Mouse (Mus musculus) heart, postnatal 10 days (tissue): Measurements from ENCODE around the gene Xpo4. TPM values are rescaled to one million over a fixed set of nuclear protein-coding genes. Genes with fewer than 3 reads are reported as not detected.
"Not testable (repeated sequence)": the region's sequence is repeated elsewhere in the genome, so short reads cannot be mapped to it uniquely, and the experiment has no call there.

Experiments
- DNase-seq, 2 experiments: peaks; one replicate each; pipeline ENCODE4 v3.0.0; 2021
- intact Hi-C: fragments of 180-260 bp; cut with DNase I; formaldehyde crosslinking; loops from one replicate; pipeline ENCODE4 v1.15.1; 2025
- total RNA-seq, 2 experiments: library from RNA; stranded (reverse); gene quantifications; 2 replicates each; pipeline ENCODE4 v1.2.3; 2021

Xpo4 gene
- total RNA-seq, result 10 to 100 TPM; 16.6 to 19.1 TPM

- intact Hi-C loops, result no loop called here
- DNase-seq, result peak; percentile 87 to 90
These were observed at the start of gene Xpo4 for GRCm38 (mm10) chr14:57664822-57665627. Gene Xpo4, minus strand, starts transcription at chr14:57665430.

DNA sequence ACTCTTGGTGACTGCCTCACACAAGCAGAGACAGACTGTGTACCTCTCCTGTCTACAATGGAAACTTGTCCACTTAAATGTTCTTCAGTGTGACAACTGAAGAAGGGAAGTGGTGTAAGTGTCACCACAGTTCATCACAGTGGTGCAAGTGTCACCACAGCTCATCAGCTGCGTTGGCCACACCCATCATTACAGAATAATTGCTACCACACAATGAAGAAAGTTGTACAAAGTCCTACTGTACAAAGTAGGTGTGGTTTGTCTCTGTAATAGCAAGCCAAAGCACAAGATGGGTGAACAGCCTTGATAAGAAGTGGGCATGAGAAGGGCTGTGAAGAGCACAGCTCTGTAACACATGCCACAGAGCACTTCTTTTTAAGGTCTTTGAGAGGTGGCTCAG lies 47.7 kb upstream of the Xpo4 start:
- intact Hi-C loops, result no loop called here
- DNase-seq, result no peak

GRCm38 (mm10) chr14:57711059-57711458 lies 45.8 kb upstream of the Xpo4 start:
- intact Hi-C loops, result no loop called here
- DNase-seq, result no peak

DNA sequence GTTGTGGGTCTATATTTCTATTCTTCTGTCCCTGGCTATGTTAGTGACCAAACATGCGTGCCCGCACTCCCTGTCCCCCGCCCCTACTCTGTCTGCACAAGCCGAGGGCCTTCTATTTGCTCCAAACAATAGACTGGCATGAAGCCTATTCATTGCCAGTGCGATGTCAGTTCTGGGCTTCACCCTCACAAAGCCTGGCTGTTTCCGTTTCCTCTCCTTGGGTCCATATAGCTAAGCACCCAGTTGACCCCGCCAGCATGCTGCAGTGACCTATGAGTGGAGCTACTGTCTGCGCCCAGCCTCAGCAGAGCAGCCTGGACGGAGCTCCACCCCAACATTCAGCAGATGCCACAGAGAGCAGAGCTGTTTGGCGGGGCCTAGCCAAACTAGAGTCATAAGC lies 43.9 kb upstream of the Xpo4 start:
- intact Hi-C loops, result loop anchor here (2.0 kb wide), 1 partner anchor 16 kb away; no protein-coding TSS in a partner anchor
- peak; percentile 61 to 68 for DNase-seq

DNA sequence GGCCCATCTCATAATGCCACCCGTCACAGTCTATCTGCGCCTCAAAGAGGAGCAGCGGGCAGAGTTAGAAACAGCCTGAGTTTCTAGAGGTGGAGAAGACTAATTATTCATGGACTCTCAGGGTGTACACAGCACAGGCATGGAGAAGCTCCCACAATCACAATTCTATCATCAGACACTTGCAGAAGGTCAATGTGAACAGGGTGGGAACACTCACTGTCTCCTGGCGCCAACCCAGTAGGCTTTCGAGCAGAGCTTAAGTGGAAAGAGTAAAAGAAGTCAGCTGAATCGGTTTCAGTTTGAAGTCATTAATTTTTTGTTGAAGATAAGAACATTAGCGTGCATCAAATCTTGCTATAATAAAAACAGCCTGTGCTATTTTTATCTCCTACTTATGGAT lies 43.4 kb upstream of the Xpo4 start:
- intact Hi-C loops, result loop anchor here (2.0 kb wide), 1 partner anchor 16 kb away; no protein-coding TSS in a partner anchor
- DNase-seq, result peak; percentile 56 to 62

DNA sequence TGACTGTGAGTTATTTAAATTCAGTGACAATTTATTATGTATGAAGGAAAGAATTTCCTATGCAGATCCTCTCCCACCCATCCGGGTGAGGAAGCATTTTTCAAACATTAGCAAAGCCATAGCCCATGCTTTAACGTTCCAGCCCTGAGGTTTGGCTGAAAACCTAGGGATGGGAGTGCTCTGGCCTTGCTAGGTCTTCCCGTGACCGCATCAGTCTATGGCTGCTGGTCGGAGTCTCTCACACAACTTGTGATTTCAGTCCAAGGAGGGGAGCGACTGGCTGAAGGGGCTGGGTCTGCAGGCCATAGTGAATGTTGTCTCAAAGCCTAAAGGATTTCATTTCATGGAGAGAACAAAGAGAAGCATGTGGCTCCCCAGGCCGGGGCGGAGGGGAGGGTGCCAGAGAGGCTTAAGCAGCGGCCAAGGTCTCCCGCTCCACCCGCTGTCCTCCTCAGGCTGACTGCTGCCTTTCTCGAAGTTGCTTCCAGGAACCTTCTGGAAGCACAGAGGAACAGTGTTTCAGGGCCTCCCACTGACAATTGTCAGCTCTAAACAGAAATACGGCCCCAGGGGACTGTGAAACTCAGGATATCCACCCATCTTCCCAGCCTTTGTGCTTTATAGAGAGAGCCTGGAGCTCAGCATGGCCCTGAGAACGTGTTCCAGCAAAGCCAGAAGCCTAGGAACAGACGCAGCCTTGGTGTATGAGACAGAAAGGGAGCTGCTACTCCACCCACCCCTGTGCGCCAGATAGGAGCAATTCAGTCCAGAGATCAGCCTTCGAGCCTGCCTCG lies 42.1 kb upstream of the Xpo4 start:
- peak; percentile 66 to 71 for DNase-seq
- intact Hi-C loops, result loop anchor here (2.0 kb wide), 2 partner anchors 24 to 40 kb away; partner anchors contain the start of gene Gm49361

DNA sequence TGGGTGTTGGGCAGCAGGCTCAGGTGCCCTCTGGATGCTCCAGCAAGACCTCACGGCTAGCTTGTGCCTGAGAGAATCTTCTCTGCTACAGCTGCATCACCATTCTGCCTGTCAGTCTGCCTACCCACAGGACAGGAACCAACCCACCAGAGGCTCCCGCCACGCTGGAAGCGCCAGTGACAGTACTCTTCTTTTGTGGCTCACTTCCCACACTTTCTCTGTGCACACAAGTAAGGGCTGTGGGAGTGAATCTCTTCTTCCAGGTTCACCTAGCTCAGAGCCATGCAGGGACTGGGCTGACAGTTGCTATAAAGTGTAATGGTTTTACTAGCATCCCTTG lies 41.5 kb upstream of the Xpo4 start:
- DNase-seq, result no peak
- intact Hi-C loops, result loop anchor here (2.0 kb wide), 2 partner anchors 24 to 40 kb away; partner anchors contain the start of gene Gm49361

- DNase-seq, result no peak
- intact Hi-C loops, result loop anchor here (2.0 kb wide), 2 partner anchors 25 to 41 kb away; partner anchors contain the start of gene Gm49361
These were observed 40.5 kb upstream of the Xpo4 start for GRCm38 (mm10) chr14:57705759-57706158.

DNA sequence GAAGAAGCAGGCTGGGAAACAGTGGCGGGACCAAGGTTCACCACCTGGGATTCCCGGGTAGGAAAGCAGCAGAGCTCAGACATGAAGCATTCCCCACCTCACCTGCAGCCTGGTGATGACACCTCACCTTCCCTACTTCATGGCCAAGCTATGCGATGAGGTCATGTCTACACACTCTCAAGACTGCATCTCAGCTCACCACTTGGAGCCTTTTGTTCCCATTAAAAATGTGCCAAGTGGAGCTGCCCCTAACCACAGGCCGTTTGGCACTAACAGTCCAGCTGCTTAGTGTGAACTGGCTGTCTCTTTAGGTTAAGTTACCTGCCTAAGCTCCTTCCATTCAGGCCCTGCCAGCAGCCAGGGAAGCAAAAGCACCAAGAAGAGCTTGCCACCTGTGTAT lies 39.8 kb upstream of the Xpo4 start:
- DNase-seq, result no peak
- intact Hi-C loops, result no loop called here

- DNase-seq, result no peak
- intact Hi-C loops, result no loop called here
These were observed 36.8 kb upstream of the Xpo4 start for GRCm38 (mm10) chr14:57701915-57702477.

GRCm38 (mm10) chr14:57699461-57699970 lies 34.3 kb upstream of the Xpo4 start:
- intact Hi-C loops, result loop anchor here (5.0 kb wide), 1 partner anchor 33 kb away; no protein-coding TSS in a partner anchor
- no peak for DNase-seq

- DNase-seq, result no peak
- intact Hi-C loops, result loop anchor here (5.0 kb wide), 1 partner anchor 33 kb away; no protein-coding TSS in a partner anchor
These were observed 33.8 kb upstream of the Xpo4 start for GRCm38 (mm10) chr14:57699016-57699415.

DNA sequence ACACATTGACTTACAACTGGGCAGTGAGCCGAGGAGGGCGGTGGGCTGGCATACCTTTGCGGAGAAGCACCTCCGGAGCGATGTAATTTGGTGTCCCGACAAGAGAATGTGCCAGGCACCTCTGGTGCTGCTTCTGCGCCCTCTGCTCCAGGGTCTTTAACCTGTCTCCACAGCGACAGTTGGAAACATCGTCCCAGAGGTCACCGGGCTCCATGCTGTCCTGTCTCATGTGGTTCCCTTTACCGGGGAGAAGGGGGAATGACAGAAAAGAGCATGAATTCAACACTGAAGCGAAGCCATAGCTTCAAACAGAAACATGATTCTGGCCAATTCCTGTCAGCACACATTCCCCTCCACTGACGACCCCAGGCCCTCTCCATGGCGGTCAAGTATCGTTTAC lies 30.8 kb upstream of the Xpo4 start:
- intact Hi-C loops, result loop anchor here (5.0 kb wide), 1 partner anchor 36 kb away; no protein-coding TSS in a partner anchor
- DNase-seq, result no peak

- DNase-seq, result no peak
- intact Hi-C loops, result loop anchor here (5.0 kb wide), 1 partner anchor 37 kb away; no protein-coding TSS in a partner anchor
These were observed 30.3 kb upstream of the Xpo4 start for GRCm38 (mm10) chr14:57695550-57695949.

GRCm38 (mm10) chr14:57694246-57694645 lies 29.0 kb upstream of the Xpo4 start:
- no peak for DNase-seq
- intact Hi-C loops, result no loop called here

DNA sequence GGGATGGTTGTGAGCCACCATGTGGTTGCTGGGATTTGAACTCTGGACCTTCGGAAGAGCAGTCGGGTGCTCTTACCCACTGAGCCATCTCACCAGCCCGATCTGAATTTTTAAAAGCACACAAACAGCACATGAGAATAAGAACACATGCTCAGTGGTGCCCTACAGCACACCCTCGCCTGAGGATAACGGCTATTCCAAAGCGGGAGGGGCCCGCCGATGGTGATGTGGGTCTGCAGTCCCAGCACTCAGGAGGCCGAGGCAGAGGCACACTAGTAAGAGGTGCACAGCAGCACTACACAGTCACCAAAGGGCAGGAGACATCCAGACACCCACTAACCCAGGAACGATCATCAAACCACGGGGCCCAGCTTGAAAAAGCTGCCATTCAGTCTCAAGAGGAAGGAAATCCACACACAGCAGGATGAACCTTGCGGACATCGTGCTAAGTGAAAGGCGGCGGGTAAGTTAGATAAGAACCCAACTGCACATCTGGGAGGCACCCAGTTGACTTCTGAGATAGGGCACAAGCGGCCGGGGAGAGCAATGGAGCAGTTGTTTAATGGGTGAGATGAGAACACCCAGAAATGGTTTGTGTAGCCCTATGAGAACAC lies 27.4 kb upstream of the Xpo4 start:
- DNase-seq, result no peak
- intact Hi-C loops, result no loop called here

DNA sequence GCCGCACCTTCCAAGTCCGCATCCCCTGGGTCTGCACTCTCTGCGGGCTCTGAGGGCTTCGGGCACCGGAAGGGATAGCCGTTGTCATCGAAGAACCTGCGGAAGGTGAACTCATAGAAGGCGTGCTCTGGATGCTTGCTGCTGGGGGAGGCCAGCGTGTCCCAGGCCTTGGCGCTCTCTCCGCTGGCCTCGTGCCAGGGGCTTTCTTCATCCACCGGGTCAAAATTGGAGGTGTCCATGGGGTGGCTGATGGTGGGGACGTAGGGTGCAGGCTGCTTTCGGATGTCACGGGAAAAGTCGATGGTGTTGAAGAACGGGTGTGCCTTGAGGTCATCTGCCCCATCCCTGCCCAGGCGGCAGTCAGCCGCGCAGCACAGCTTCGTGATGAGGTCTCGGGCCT lies 26.1 kb upstream of the Xpo4 start:
- intact Hi-C loops, result no loop called here
- DNase-seq, result no peak

DNA sequence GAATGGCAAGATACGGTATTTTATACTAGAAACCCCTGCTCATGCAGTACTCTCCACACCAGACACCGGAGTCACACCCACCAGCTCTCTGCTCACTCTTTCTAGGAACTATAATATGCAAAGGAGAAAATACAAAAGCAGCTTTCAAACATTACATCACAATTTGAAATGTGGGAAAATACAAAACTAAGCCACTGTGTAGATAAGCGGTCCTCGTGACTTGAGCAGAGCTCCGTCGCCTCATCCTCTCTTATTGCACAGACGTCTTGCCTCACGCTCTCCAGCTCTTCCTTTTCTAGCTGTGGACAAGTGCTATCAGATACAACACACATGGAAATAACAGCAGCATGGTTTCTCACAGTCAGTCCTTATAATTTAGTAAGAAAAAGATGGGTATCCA lies 25.5 kb upstream of the Xpo4 start:
- intact Hi-C loops, result no loop called here
- no peak for DNase-seq

DNA sequence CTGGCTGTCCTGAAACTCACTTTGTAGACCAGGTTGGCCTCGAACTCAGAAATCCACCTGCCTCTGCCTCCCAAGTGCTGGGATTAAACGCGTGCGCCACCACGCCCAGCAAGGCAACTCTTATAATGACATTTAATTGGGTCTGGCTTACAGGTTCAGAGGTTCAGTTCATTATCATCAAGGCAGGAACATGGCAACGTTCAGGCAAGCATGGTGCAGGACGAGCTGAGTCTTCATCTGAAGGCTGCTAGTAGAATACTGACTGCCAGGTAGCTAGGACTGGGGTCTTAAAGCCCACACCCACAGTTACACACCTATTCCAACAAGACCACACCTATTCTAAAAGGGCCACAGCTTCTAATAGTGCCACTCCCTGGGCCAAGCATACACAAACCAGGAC lies 22.8 kb upstream of the Xpo4 start:
- DNase-seq, result not testable (repeated sequence)
- intact Hi-C loops, result loop anchor here (5.0 to 10.0 kb wide), 2 partner anchors 59 to 307 kb away; partner anchors contain the start of genes Gm49361 and Micu2

DNA sequence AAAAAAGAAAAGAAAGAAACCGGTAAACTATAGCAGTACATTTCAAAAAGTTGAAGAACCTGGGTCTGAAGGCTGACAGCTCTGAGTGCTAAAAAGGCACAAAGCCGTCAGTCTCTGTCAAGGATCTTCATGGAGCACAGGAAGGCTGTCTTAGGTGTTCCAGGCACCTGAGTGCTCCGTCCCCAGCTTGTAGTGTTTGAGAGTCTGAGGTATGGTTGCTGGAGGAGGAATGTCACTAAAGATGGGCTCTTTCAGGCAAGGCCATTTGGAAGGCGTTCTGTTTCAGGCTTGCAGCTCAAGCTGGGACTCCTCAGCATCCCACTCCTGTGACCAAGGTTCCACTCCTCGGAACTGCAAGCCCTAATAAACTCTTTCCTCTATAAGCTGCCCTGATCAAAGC lies 22.2 kb upstream of the Xpo4 start:
- no peak for DNase-seq
- intact Hi-C loops, result loop anchor here (5.0 to 10.0 kb wide), 2 partner anchors 60 to 307 kb away; partner anchors contain the start of genes Gm49361 and Micu2
